Mouse (Mus musculus): ENCODE measurements around the gene Elp6.
A peak's percentile ranks its signal among the peaks of the same experiment; 100 is the strongest.

Gene Elp6

GRCm38 (mm10) chr9:110361299-110361698 lies 56.3 kb downstream of the Elp6 start:
- no peak for DNase-seq (ENCODE audit: low spot score)

DNA sequence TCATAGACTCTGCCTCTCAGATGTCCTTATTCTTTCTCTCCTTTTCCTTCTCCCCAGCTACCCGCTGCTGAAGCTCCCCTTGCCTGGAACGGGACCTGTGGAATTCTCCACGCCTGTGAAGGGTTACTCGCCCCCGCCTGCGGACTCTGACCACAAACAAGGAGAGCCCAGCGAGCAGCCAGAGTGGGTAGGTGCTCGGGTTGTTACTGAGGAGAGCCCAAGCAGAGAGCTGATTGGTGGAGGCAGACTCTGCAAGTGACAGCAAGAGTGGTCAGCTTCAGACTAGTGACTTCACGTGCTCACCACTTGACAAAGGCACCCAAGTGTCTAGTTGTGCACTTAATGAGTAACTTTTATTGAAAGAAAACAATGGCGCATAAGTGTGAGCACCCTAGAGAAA lies 57.4 kb downstream of the Elp6 start:
- DNase-seq (ENCODE audit: low spot score): no peak

- DNase-seq (ENCODE audit: low spot score): peak; percentile 80
Measured at GRCm38 (mm10) chr9:110366746-110367145, 61.8 kb downstream of the Elp6 start.

DNA sequence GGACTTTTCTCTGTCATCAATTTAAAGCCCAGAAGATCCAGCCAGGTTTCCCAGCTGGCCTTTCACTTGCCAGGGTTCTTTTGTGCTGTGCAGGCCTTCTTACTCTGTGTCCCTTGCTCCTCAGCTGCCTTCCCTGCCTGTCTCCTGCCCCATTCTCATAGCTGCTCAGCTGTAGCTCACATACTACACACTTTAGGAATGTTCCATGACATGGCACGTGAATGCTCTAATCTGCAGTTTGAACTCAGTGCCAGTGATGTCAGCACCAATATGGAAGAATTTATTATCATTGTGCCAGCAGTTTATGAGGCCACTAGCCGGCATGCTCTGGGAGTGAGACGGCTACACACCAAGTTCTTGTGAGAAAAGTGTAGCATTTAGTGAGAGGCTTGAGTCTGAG lies 64.9 kb downstream of the Elp6 start:
- DNase-seq (ENCODE audit: low spot score): no peak

Measured in ovary, adult 18-20 months (tissue).